Mouse (Mus musculus) bone marrow macrophage, adult 2 months (primary cell): ENCODE results near the gene Upf3b. TPM values are rescaled to one million over a fixed set of nuclear protein-coding genes. Genes with fewer than 3 reads are reported as not detected.

ENCODE experiments used
- H3K27ac ChIP-seq: 2 replicates; pipeline ENCODE4 v1.5.1; 2012; ENCODE audit warnings: low read depth, low read length; ENCODE audit not compliant: insufficient read depth
- H3K4me1 ChIP-seq: 2 replicates; pipeline ENCODE4 v1.6.1; 2012; ENCODE audit warnings: low read length; ENCODE audit not compliant: control insufficient read depth, insufficient read depth
- H3K4me3 ChIP-seq: 2 replicates; pipeline ENCODE4 v1.5.1; 2012; ENCODE audit warnings: mild to moderate bottlenecking, low read length, moderate library complexity; ENCODE audit not compliant: insufficient read depth
- CTCF ChIP-seq: IDR thresholded peaks from 2 replicates; pipeline ENCODE4 v1.5.1; 2012; ENCODE audit warnings: low read depth, mild to moderate bottlenecking, low read length, moderate library complexity
- POLR2A ChIP-seq: IDR thresholded peaks from 2 replicates; pipeline ENCODE4 v1.6.1; 2012; ENCODE audit warnings: mild to moderate bottlenecking, low read depth, low read length, borderline replicate concordance
- polyA plus RNA-seq: library from polyadenylated mRNA; stranded (reverse); fragments of >200 nt; gene quantifications from 2 replicates; pipeline ENCODE4 v1.2.4, GENCODE M21; 2012; ENCODE audit not compliant: missing spikeins, insufficient read depth, insufficient read length

Upf3b gene
- polyA plus RNA-seq, 1 experiment, result 27.6 TPM

- Histone ChIP-seq H3K27ac (no peak overlapping the region), H3K4me1 (no peaks in the 10 kb centered on the region), H3K4me3 (no peak overlapping the region)
- TF ChIP-seq CTCF (peak; percentile 74), POLR2A (no peak)
These were observed 67.4 kb downstream of the Upf3b start for GRCm38 (mm10) chrX:37042726-37043125.

Other genes with a start within 250 kb of the Upf3b start
- 72.7 and 93.4 TPM in 2 replicates for gene Ube2a, start 236.4 kb downstream of the Upf3b start, polyA plus RNA-seq
- gene C330007P06Rik, start 236.2 kb downstream of the Upf3b start, polyA plus RNA-seq, result 38.2 and 42.6 TPM in 2 replicates
- 1.9 and 3.2 TPM in 2 replicates for gene Nkrf, start 207.4 kb downstream of the Upf3b start, polyA plus RNA-seq
- gene Sept6, start 118.5 kb downstream of the Upf3b start, polyA plus RNA-seq, result 10.2 and 10.5 TPM in 2 replicates
- not detected in 2 replicates for gene Sowahd, start 61.5 kb downstream of the Upf3b start, polyA plus RNA-seq
- gene Rpl39, start 24.9 kb downstream of the Upf3b start, polyA plus RNA-seq, result 1,242 and 1,471 TPM in 2 replicates
- gene Nkap, start 16.5 kb upstream of the Upf3b start, polyA plus RNA-seq, result 14.4 and 19.5 TPM in 2 replicates
- gene Akap14, start 58.5 kb upstream of the Upf3b start, polyA plus RNA-seq, result not detected in 2 replicates
- gene Ndufa1, start 80.8 kb upstream of the Upf3b start, polyA plus RNA-seq, result 150 and 162 TPM in 2 replicates
- gene Rnf113a1, start 80.9 kb upstream of the Upf3b start, polyA plus RNA-seq, result 1.3 and 2.4 TPM in 2 replicates
- not detected in 2 replicates for gene Gm9, start 100.7 kb upstream of the Upf3b start, polyA plus RNA-seq
- gene Rhox1, start 111.9 kb upstream of the Upf3b start, polyA plus RNA-seq, result not detected in 2 replicates
- not detected in 2 replicates for gene Rhox2a, start 134.7 kb upstream of the Upf3b start, polyA plus RNA-seq
- not detected in 2 replicates for gene Rhox3a, start 139.6 kb upstream of the Upf3b start, polyA plus RNA-seq
- gene Rhox4a, start 155.0 kb upstream of the Upf3b start, polyA plus RNA-seq, result not detected in 2 replicates